Mouse (Mus musculus) lung, postnatal 14 days (tissue): ENCODE measurements at regions not wholly inside any gene's neighbourhood (a gene's known extent, or its start where the extent isn't known, plus 50 kb on each side); places are given as distances from the start of the nearest gene placed in this dataset.

ENCODE experiments used
- DNase-seq: peaks from one replicate; pipeline ENCODE4 v3.0.0; 2021

DNA sequence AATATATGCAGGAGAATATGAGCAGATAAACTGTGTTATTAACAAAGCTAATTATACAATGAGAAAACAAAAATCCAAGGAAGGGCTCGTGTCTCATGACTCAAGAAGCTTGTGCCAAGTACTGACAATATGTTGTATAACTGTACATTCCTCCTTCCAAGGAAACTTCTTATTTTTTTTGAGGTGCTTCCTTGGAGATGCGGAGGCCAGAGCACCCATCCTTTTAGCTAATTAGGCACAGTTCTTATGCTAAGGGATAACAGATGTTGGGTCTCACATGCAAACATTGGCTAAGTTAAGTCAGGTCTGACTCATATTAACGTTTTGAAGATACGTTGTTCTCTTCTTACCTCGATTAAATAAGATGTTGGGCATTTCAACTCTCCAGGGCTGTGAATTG is 426.1 kb downstream of the Adra2a start:
- DNase-seq, result no peak

DNA sequence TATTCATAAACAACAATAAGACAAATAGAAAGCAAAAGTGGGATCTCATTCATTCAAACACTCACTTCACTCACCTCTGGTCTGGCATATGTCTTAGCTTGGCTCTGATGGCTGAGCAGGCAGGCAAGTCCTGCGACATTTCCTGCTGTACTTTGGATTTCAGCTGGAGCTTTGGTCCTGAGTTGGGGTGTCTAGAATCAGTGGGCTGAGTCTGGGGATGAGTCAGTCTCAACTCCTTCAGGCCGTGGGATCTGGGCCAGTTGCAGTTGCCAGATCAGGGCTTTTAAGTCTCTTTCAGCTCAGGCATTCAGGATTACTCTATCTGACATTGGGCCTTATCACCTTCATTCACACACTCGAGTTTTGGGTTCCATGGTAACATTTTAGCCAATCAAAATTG is 454.1 kb downstream of the Adra2a start:
- no peak for DNase-seq

DNA sequence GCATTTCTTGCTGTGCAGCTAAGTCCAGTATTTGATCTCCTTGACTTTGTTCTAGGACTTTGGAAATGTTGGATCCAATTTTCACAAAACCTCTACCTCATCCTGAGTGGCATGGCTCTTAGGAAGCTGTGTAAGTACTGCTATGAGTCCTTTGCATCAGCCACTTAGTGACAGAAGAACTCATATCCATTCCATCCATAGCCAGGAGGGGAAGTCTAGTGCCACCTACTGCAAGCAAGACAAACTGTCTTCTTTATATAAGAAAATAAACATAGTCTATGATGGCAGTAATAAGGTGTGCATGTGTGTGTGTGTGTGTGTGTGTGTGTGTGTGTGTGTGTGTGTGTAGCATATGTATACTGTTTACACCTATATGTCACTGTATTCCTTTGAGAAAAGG is 489.9 kb downstream of the Adra2a start:
- DNase-seq, result no peak

DNA sequence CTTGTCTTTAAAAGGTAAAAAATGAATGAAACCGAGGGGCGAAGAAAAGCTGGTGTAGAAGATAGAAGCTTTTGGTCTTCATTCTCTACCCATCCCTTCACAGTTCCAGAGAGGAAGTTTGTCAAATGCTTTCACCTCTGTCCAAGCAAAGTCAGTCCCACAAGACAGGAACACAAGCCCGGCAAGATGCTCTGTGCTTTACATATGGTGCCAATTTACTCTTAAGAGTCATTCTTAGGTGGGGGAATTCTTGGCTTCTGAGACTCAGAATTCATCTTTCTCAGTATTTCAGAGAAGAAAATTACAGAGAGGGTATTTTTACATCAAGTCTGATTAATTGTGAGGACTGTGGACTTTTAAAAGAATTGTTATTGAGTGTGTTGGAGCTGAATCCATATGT is 511.4 kb downstream of the Adra2a start:
- DNase-seq, result no peak

DNA sequence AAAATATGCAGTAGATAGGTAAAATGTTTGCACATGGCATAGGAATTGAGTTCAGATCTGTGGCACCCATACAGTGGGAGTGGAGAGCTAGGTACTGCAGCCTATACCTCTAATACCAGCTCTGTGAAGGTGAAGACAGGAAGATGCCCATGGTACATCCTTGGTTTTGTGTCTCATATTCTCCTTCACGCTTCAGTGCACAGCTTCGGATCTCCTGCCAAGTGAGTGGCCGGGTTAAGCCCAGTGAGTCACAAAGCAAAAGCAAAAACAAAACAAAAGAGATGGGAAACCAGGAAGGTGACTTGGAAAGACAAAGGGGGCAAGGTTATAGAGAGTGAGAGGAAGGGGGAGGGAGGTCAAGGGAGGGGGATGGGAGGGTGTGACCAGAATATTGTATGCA is 514.0 kb downstream of the Adra2a start:
- no peak for DNase-seq

DNA sequence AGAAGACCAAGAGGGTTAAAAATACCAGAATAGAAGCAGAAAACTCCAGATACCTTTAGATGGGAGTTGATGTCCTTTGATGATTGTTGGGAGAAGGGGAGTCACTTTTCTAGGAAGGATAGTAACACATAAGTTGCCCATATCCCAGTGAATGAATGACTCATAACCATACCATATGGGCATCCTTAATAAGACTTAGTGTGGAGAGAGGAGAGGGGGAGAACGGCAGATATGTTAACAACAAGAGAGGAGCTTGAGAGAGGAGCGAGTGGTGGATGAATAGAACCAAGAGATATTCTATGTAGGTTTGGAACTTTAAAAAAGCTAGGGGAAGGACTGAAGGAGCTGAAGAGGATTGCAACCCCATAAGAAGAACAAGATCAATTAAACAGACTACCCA is 539.6 kb downstream of the Adra2a start:
- DNase-seq, result no peak

DNA sequence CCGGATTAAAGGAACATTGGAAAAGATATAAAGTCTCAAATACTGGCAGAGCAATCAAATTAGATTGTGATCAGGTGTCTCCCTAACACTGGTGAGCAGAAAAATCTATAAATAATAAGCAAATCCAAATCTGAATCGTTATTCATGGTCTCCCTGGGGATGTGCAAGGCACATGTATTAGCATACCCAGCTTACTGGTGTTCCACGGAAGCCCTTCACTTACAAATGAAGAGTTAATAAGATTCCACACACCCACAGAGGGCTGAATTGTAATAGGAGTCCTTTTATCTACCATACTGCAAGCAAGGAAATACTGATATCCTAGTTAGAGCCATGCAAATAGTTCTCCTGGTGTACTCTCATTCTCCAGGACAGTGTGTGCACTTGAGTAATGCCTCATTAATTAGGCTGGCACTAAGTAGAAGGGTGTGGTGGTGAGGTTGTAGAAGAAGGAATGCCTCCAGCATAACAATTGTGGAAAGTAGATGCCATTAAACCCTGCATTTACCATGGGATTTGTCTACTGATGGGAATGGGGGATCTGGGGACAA is 540.8 kb downstream of the Adra2a start:
- no peak for DNase-seq

DNA sequence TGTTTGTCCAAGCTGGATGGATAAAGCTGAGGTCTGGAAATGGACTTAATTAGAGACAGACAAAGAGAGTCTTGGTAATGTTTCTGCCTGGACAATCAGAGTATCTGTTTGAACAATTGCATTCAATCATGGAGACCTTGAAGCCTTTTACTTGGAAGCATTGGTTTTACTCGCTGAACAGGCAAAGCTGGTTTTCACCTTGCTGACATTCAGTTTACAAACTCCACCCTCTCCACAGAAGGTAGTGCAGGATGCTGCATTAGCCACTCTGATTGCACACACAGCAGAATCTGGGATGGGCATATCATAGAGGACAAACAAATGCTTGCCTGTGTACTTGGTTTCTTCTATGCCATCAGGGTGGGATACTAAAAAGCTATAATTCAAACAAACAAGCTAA is 541.4 kb downstream of the Adra2a start:
- DNase-seq, result no peak

DNA sequence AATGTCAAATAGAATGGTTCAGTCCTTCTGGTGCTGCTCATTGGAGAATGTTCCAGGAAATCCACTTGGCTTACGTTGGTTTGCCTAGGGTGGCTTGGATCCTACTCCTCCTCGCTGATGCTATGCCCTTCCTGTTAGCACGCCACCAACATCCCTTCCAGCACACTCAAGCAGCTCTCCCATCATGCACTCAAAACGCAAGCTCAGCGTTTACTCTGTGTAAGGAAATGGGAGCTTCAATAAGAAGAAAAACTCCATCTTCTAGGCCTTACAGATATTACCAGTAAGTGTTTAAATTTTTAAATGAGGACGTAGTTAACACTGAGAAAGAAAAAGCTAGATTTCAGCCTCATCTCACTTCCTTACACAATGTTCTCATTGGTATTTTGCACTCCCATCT is 523.7 kb downstream of the Gpam start:
- DNase-seq, result no peak

DNA sequence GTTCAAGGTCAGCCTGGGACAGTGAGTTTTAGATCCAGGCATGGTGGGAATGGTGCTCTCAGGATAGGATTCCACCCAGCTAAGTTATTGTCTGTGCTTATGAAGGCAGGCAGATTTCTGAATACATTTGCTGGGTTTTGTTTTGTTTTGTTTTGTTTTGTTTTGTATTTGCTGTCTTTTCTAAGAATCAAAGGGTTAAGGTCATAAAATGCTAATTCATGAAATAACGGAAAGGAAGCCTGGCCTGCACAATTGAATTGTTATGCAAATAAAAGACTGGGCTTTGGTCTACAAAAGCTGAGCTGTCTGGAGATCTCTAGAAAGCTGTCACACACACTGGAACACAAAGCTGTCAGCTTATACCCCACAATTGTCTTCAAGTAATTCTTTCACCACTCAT is 521.7 kb downstream of the Gpam start:
- no peak for DNase-seq

DNA sequence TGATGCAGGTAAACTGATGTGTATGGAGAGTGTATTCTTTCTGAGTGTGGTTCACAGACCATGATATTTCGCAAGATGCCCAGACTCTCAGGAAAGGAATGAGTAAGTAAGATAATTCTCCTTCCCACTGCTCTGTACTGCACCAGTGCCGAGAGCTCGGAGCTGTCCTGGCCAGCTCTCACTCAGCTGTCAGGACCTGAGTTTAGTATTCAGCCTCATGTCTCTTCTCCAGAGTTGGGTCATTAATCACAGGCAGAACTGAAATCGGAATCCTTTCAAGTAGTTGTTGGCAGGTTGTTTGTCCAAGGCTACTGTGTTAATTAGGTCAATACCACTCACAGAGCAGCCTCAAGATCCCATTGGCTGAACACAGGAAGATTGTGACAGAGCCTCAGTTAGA is 510.1 kb downstream of the Gpam start:
- DNase-seq, result no peak
